Mouse (Mus musculus): ENCODE results near the gene Kat7.

Kat7 gene

GRCm38 (mm10) chr11:95333209-95333608, 23.2 kb upstream of the Kat7 start:
- DNase-seq: no peak

GRCm38 (mm10) chr11:95330662-95331061, 20.6 kb upstream of the Kat7 start:
- no peak for DNase-seq

- DNase-seq: no peak
These were observed 18.6 kb upstream of the Kat7 start for GRCm38 (mm10) chr11:95328629-95329028.

GRCm38 (mm10) chr11:95326243-95326642, 16.2 kb upstream of the Kat7 start:
- no peak for DNase-seq

- DNase-seq: no peak
These were observed 15.8 kb upstream of the Kat7 start for GRCm38 (mm10) chr11:95325832-95326231.

GRCm38 (mm10) chr11:95324181-95324580, 14.1 kb upstream of the Kat7 start:
- DNase-seq: no peak

GRCm38 (mm10) chr11:95320010-95320409, 10.0 kb upstream of the Kat7 start:
- DNase-seq: no peak

GRCm38 (mm10) chr11:95319506-95319905, 9.5 kb upstream of the Kat7 start:
- DNase-seq: no peak

- DNase-seq: no peak
These were observed 8.1 kb upstream of the Kat7 start for GRCm38 (mm10) chr11:95318116-95318515.

GRCm38 (mm10) chr11:95315215-95315955, 5.3 kb upstream of the Kat7 start:
- no peak for DNase-seq

GRCm38 (mm10) chr11:95311425-95311807, 1.4 kb upstream of the Kat7 start:
- DNase-seq: no peak

GRCm38 (mm10) chr11:95310648-95311424, 790 bp upstream of the Kat7 start:
- no peak for DNase-seq

GRCm38 (mm10) chr11:95309510-95310006, 488 bp downstream of the Kat7 start:
- peak; percentile 98 for DNase-seq

GRCm38 (mm10) chr11:95307526-95307925, 2.5 kb downstream of the Kat7 start:
- DNase-seq: no peak

GRCm38 (mm10) chr11:95305600-95305999, 4.4 kb downstream of the Kat7 start:
- DNase-seq: no peak

- DNase-seq: no peak
These were observed 8.3 kb downstream of the Kat7 start for GRCm38 (mm10) chr11:95301772-95302171.

GRCm38 (mm10) chr11:95299886-95300285, 10.2 kb downstream of the Kat7 start:
- no peak for DNase-seq

GRCm38 (mm10) chr11:95298146-95298545, 11.9 kb downstream of the Kat7 start:
- no peak for DNase-seq

- DNase-seq: no peak
These were observed 14.3 kb downstream of the Kat7 start for GRCm38 (mm10) chr11:95295736-95296135.

GRCm38 (mm10) chr11:95293017-95293624, 16.9 kb downstream of the Kat7 start:
- DNase-seq: no peak

GRCm38 (mm10) chr11:95291998-95292397, 18.0 kb downstream of the Kat7 start:
- DNase-seq: no peak

- peak; percentile 56 for DNase-seq
These were observed 27.7 kb downstream of the Kat7 start for GRCm38 (mm10) chr11:95282331-95282730.

GRCm38 (mm10) chr11:95279061-95279659, 30.9 kb downstream of the Kat7 start:
- no peak for DNase-seq
